Mouse (Mus musculus) thymus, postnatal 36 days (tissue): ENCODE results near the gene Mylip.

Experiments used
- DNase-seq, 2 experiments: peaks; one replicate each; pipeline ENCODE4 v3.0.0; 2022; ENCODE audit warnings: mixed read lengths in 2 of 2

The Mylip gene

GRCm38 (mm10) chr13:45440226-45440625, 50.7 kb downstream of the Mylip start:
- DNase-seq: no peak

GRCm38 (mm10) chr13:45442451-45442850, 52.9 kb downstream of the Mylip start:
- DNase-seq: peak in 1 of 2 experiments; percentile 11

GRCm38 (mm10) chr13:45442918-45443535, 53.5 kb downstream of the Mylip start:
- peak; percentile 11 to 26 for DNase-seq

- no peak for DNase-seq
Measured at GRCm38 (mm10) chr13:45444220-45444619, 54.7 kb downstream of the Mylip start.

- no peak for DNase-seq
Measured at GRCm38 (mm10) chr13:45444652-45445051, 55.1 kb downstream of the Mylip start.

- no peak for DNase-seq
Measured at GRCm38 (mm10) chr13:45446636-45447035, 57.1 kb downstream of the Mylip start.

- DNase-seq: no peak
Measured at GRCm38 (mm10) chr13:45452437-45452836, 62.9 kb downstream of the Mylip start.

GRCm38 (mm10) chr13:45453033-45453432, 63.5 kb downstream of the Mylip start:
- DNase-seq: peak; percentile 15 to 40

GRCm38 (mm10) chr13:45454044-45454443, 64.5 kb downstream of the Mylip start:
- DNase-seq: no peak

- no peak for DNase-seq
Measured at GRCm38 (mm10) chr13:45454641-45455040, 65.1 kb downstream of the Mylip start.

- DNase-seq: peak; percentile 25 to 36
Measured at GRCm38 (mm10) chr13:45455108-45455861, 65.7 kb downstream of the Mylip start.

- no peak for DNase-seq
Measured at GRCm38 (mm10) chr13:45455862-45456192, 66.3 kb downstream of the Mylip start.

- no peak for DNase-seq
Measured at GRCm38 (mm10) chr13:45457459-45457858, 67.9 kb downstream of the Mylip start.

- DNase-seq: no peak
Measured at GRCm38 (mm10) chr13:45460177-45460576, 70.6 kb downstream of the Mylip start.

GRCm38 (mm10) chr13:45461370-45461958, 71.9 kb downstream of the Mylip start:
- DNase-seq: no peak
